Mouse (Mus musculus) embryonic facial prominence, embryonic 11.5 days (tissue): Measurements from ENCODE around the gene Msrb1. TPM values are rescaled to one million over a fixed set of nuclear protein-coding genes. Genes with fewer than 3 reads are reported as not detected.
A peak's percentile ranks its signal among the peaks of the same experiment; 100 is the strongest.

Source experiments
- ATAC-seq: fragments of 200-750 bp; cut with Nextera tagmentation; replicated peaks from 2 replicates; pipeline ENCODE4 v1.8.0; 2017; ENCODE audit warnings: low read depth; ENCODE audit not compliant: insufficient number of reproducible peaks, low FRiP score, low TSS enrichment
- DNase-seq: peaks from one replicate; pipeline ENCODE4 v3.0.0-alpha.2; 2015; ENCODE audit warnings: low spot score
- H3K27ac ChIP-seq: fragments of 300-500 bp; sonication (generic); replicated peaks from 2 replicates; pipeline ENCODE4 v1.5.1; 2014; ENCODE audit warnings: mild to moderate bottlenecking, low read depth, low read length, control low read depth
- H3K27me3 ChIP-seq: fragments of 300-500 bp; sonication (generic); 2 replicates; pipeline ENCODE4 v1.6.1; 2014; ENCODE audit warnings: mild to moderate bottlenecking, low read length, moderate library complexity, mixed read lengths; ENCODE audit not compliant: control insufficient read depth, insufficient read depth
- H3K36me3 ChIP-seq: fragments of 300-500 bp; sonication (generic); replicated peaks from 2 replicates; pipeline ENCODE4 v1.6.1; 2014; ENCODE audit warnings: low read depth, mild to moderate bottlenecking, low read length, moderate library complexity, mixed read lengths; ENCODE audit not compliant: control insufficient read depth, insufficient read depth
- H3K4me1 ChIP-seq: fragments of 300-500 bp; sonication (generic); 2 replicates; pipeline ENCODE4 v1.6.1; 2014; ENCODE audit warnings: low read length, mixed read lengths; ENCODE audit not compliant: control insufficient read depth, insufficient read depth
- H3K4me2 ChIP-seq: fragments of 300-500 bp; sonication (generic); 2 replicates; pipeline ENCODE4 v1.6.1; 2014; ENCODE audit warnings: low read depth, mild to moderate bottlenecking, control low read depth, low read length, moderate library complexity
- H3K4me3 ChIP-seq: fragments of 300-500 bp; sonication (generic); 2 replicates; pipeline ENCODE4 v1.5.1; 2014; ENCODE audit warnings: low read depth, low read length, control low read depth
- H3K9ac ChIP-seq: fragments of 300-500 bp; sonication (generic); replicated peaks from 2 replicates; pipeline ENCODE4 v1.6.1; 2014; ENCODE audit warnings: mild to moderate bottlenecking, control low read depth, low read length
- H3K9me3 ChIP-seq: fragments of 300-500 bp; sonication (generic); replicated peaks from 2 replicates; pipeline ENCODE4 v1.6.1; 2016; ENCODE audit warnings: mild to moderate bottlenecking, low read length, inconsistent platforms, mixed read lengths; ENCODE audit not compliant: control insufficient read depth
- WGBS: fragments of 180-500 bp; shearing (Covaris S2); extraction: QIAGEN DNeasy Blood & Tissue Kit; methylation state at CpG from one replicate; pipeline ENCODE4 v1.1.7; 2014; 5-methylcytosine and 5-hydroxymethylcytosine counted together
- polyA plus RNA-seq: library from polyadenylated mRNA; unstranded; fragments of >200 nt; fragmentation: Nextera tagmentation; extraction: Ambion mirVana; gene quantifications from 2 replicates; pipeline ENCODE4 v1.2.1, GENCODE M21; 2014

Msrb1 gene
- polyA plus RNA-seq, 1 experiment from 2014 or later = 24.3 TPM

DNA sequence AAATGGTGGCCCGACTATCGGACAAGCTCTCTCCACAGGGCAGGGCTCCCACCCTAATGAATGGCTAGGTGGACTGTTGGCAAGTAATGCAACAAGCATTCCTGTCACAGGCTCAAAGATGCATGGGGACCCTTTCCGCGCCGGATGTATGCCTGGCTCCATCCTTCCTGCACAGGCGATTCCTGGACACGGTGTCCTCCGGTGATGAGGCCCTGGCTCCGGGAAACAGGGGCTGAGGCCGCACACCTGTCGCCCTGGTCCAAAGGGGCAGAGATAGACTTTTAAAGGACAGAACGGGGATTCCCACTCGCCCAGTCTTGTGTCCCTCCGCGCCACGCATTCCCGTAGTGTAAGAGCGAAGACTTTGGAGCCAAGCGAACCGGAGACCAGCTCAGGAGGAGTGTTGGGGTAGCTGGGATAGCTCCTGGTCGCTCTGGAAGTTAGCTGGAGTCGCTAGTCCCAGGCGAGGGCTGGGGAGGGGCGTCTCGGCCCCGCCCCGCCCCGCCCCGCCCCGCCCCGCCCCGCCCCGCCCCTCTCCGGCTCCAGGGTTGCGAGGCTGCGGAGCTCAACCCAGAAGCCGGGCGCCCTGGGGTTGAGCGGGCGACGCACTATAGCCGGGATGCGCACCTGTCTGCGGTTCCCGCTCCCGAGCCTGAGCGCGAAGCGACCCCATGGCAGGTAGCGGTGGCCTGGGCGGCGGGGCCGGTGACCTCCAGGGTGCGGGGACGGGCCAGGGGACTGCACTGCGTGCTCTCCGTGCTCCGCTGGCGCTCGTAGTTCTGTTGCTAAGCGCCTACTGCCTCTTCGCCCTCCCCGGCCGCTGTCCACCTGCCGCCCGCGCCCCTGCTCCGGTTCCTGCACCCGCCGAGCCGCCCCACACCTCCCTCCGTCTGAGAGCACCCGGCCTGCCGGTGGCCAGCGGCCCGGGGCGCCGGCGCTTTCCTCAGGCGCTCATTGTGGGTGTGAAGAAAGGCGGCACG, 16.3 kb downstream of the Msrb1 start, which contains the start of gene Hs3st6:
Hs3st6 (plus strand) TSS at position 574 of the 980 bp plus-strand sequence.
- Histone ChIP-seq H3K9ac (peak within 1 kb of the TSS; percentile 55), H3K4me2 (peak within 1 kb of the TSS; percentile 97), H3K27ac (no peak within 1 kb of the TSS), H3K4me1 (peaks cover 3% of the 10 kb centered on the region; the same call in 1 of the 2 replicates), H3K4me3 (peak within 1 kb of the TSS; percentile 53), H3K27me3 (peaks cover 45% of the 10 kb centered on the region), H3K36me3 (no peaks in the 10 kb centered on the region), H3K9me3 (no peaks in the 10 kb centered on the region)
- DNase-seq = peak; percentile 63
- ATAC-seq = peak; percentile 74
- WGBS = under 1% methylated on average over 68 of the region's 82 CpGs

DNA sequence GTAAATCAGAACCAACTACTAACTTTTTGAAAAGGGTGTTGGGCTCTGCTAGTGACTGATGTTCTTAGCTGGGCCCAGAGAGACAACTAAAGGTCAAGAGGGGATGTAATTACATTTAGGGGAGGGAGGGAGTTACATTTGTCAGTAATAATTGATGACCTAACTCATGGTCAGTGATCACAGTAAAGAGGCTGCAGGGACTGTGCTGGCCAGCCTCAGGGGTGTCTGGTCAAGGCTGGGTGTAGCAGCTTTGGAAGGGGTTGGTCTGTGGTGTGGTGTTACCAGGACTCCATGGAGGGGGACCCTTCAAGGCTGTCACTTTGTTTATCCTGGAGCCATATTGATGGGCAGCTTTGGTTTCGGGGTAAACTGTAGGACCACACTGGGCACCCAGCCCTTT, 21.0 kb downstream of the Msrb1 start:
- no peak overlapping the region for H3K4me2 ChIP-seq

GRCm38 (mm10) chr17:24761121-24761520, 24.7 kb downstream of the Msrb1 start:
- 32% methylated on average over 5 of the region's 5 CpGs for WGBS
- Histone ChIP-seq H3K9ac (no peak overlapping the region), H3K4me2 (no peak overlapping the region), H3K27me3 (no peaks in the 10 kb centered on the region), H3K4me3 (no peak overlapping the region), H3K27ac (no peak overlapping the region), H3K9me3 (no peaks in the 10 kb centered on the region), H3K4me1 (peaks cover 3% of the 10 kb centered on the region), H3K36me3 (no peaks in the 10 kb centered on the region)
- ATAC-seq (no peak), DNase-seq (peak; percentile 48)

More for the DNA sequence above, 21.0 kb downstream of the Msrb1 start:
- DNase-seq (no peak), ATAC-seq (no peak)
- H3K4me3 ChIP-seq = no peak overlapping the region
- H3K4me1 ChIP-seq = peaks cover 6% of the 10 kb centered on the region
- H3K9me3 ChIP-seq = no peaks in the 10 kb centered on the region
- WGBS = 53% methylated on average over 1 of the region's 1 CpGs
- peaks cover 24% of the 10 kb centered on the region for H3K27me3 ChIP-seq
- no peak overlapping the region for H3K9ac ChIP-seq
- no peak overlapping the region for H3K27ac ChIP-seq
- H3K36me3 ChIP-seq = no peaks in the 10 kb centered on the region

DNA sequence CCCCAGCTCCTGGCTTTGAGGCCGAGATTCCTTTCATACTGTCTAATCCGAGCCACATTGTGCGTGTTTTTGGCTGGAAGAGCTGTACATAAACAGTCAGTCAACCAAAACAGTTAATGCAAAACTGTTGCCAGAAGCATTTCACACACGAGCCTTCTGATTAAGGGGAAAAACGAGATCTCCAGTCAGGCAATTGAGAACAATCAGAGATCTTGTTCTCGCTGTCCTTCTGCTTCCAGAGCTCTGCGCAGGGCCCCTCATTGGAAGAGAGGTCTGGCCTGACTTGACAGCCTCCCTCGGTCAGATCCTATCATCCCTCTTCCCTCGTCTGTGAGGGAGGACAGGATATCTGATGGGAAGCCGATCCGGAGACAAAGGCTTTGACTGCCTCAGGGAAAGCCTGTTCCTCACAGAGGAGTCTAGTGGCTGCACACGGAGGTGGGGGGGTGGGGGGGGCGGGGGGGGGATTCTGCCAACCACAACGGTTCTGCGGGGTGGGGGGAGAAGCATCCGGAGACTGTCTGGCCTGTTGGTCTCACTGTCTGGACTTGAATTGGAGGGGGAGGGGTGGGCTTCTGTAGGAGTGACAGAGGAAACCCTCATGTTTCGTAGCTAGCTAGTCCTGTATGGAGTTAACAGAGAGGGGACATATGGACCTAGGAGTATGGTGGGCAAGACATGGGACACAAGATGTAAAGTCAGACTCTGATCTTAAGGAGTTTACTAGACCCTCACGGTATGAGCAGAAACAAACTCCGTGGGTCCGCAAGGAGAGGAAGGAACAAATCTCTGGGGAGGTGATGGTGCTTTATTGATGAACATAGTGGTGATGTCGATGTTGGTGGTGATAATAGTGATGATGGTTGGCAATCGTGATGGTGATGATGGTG, 28.8 kb downstream of the Msrb1 start:
- DNase-seq (peak; percentile 55), ATAC-seq (peak; percentile 56; the same call in 1 of the 2 replicates)
- H3K9ac ChIP-seq = peak overlapping the region; percentile 39
- no peaks in the 10 kb centered on the region for H3K27me3 ChIP-seq
- no peaks in the 10 kb centered on the region for H3K9me3 ChIP-seq
- no peak overlapping the region; the same call in 1 of the 2 replicates for H3K4me2 ChIP-seq
- H3K4me3 ChIP-seq = no peak overlapping the region
- WGBS = 37% methylated on average over 22 of the region's 22 CpGs
- H3K36me3 ChIP-seq = no peaks in the 10 kb centered on the region
- peaks cover 3% of the 10 kb centered on the region for H3K4me1 ChIP-seq
- peak overlapping the region; percentile 47 for H3K27ac ChIP-seq

DNA sequence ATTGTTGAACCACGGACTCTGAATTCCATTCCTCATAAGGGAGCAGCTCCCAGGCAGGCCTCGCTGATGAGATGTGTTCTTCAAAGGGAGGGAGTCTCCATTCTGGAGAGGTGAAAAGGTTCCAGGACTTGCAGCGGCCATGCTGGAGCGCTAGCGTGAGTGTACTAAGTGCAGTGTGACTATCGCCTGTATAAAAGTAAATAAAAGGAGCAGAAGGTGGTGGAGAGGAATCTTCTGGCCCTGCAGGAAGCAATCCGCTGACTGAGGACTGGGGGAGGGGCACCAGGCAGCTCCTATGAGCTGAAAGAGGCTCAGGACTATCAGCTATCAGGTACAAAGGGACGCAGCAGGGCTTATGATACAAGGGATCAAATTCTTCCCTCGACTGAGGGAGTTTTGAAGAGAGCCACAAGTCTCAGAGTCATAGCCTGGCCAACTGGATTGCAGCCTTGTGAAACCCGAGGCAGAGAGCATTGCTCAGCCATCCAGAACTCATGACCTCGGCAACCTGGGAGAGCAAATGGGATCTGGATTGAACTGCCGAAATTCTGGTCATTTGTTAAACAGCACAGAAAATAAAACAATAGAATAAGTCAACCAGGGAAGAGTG, 29.9 kb downstream of the Msrb1 start:
- Histone ChIP-seq H3K4me2 (no peak overlapping the region), H3K9ac (no peak overlapping the region), H3K27ac (no peak overlapping the region), H3K4me1 (peaks cover 1% of the 10 kb centered on the region), H3K36me3 (no peaks in the 10 kb centered on the region), H3K9me3 (no peaks in the 10 kb centered on the region), H3K27me3 (no peaks in the 10 kb centered on the region), H3K4me3 (no peak overlapping the region)
- ATAC-seq (no peak), DNase-seq (no peak)
- WGBS = 22% methylated on average over 12 of the region's 12 CpGs

DNA sequence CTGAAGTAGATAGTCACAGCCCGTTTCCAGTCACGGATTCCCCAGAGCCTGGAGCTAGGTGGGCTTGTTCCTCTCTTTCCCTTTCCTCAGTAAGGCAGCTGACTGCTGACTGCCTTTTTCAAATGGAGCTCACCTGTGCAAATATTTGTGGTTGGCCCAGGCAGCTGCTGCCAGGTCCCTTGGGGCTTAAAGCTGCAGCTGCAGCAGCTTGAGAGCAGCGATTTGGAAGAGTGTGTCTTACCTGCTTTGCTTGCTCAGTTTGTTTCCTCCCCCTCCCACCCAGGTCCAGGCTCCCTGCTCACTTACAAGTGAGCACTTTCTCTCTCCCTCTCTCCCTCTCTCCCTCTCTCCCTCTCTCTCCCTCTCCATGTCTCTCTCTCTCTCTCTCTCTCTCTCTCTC, 32.7 kb downstream of the Msrb1 start:
- H3K36me3 ChIP-seq = no peaks in the 10 kb centered on the region
- 25% methylated on average over 3 of the region's 3 CpGs for WGBS
- ATAC-seq (no peak), DNase-seq (no peak)
- H3K4me3 ChIP-seq = no peak overlapping the region
- H3K4me2 ChIP-seq = no peak overlapping the region
- H3K9ac ChIP-seq = no peak overlapping the region
- no peaks in the 10 kb centered on the region for H3K27me3 ChIP-seq
- no peaks in the 10 kb centered on the region; the same call in 1 of the 2 replicates for H3K9me3 ChIP-seq
- no peaks in the 10 kb centered on the region; the same call in none of the 2 replicates for H3K4me1 ChIP-seq
- no peak overlapping the region for H3K27ac ChIP-seq

- DNase-seq (peak; percentile 15), ATAC-seq (no peak)
- H3K4me3 ChIP-seq = no peak overlapping the region
- H3K9ac ChIP-seq = no peak overlapping the region
- H3K27ac ChIP-seq = no peak overlapping the region
- H3K9me3 ChIP-seq = no peaks in the 10 kb centered on the region; the same call in 1 of the 2 replicates
- H3K4me2 ChIP-seq = no peak overlapping the region
- WGBS = 83% methylated on average over 5 of the region's 5 CpGs
- H3K27me3 ChIP-seq = no peaks in the 10 kb centered on the region
- H3K36me3 ChIP-seq = no peaks in the 10 kb centered on the region
- no peaks in the 10 kb centered on the region for H3K4me1 ChIP-seq
Observed at GRCm38 (mm10) chr17:24773241-24773640, 36.8 kb downstream of the Msrb1 start.
